Mouse (Mus musculus) small intestine, adult 2 months (tissue): ENCODE measurements around the gene Glis2. TPM values are rescaled to one million over a fixed set of nuclear protein-coding genes. Genes with fewer than 3 reads are reported as not detected.

Source experiments
- H3K27ac ChIP-seq: fragments of 200-500 bp; 2 replicates; pipeline ENCODE4 v1.5.1; 2012; ENCODE audit warnings: low read depth, low read length, control low read depth, inconsistent platforms; ENCODE audit not compliant: insufficient read depth
- H3K27me3 ChIP-seq: fragments of 200-500 bp; 2 replicates; pipeline ENCODE4 v1.6.1; 2012; ENCODE audit warnings: mild to moderate bottlenecking, moderate library complexity, low read length, inconsistent platforms; ENCODE audit not compliant: control insufficient read depth, insufficient read depth
- H3K36me3 ChIP-seq: fragments of 200-500 bp; 2 replicates; pipeline ENCODE4 v1.6.1; 2012; ENCODE audit warnings: mild to moderate bottlenecking, low read length, control low read depth, inconsistent platforms; ENCODE audit not compliant: control insufficient read depth, insufficient read depth
- H3K4me1 ChIP-seq: fragments of 200-500 bp; 2 replicates; pipeline ENCODE4 v1.6.1; 2012; ENCODE audit warnings: low read length, inconsistent platforms, mixed read lengths; ENCODE audit not compliant: control insufficient read depth, insufficient read depth, insufficient read length
- H3K4me3 ChIP-seq: fragments of 200-500 bp; 2 replicates; pipeline ENCODE4 v1.5.1; 2012; ENCODE audit warnings: low read depth, mild to moderate bottlenecking, control low read depth, inconsistent platforms, low read length, moderate library complexity
- CTCF ChIP-seq: fragments of 200-500 bp; IDR thresholded peaks from 2 replicates; pipeline ENCODE4 v1.5.1; 2012; ENCODE audit warnings: low read depth, mild to moderate bottlenecking, control low read depth, inconsistent platforms, low read length, moderate library complexity, mixed read lengths; ENCODE audit not compliant: insufficient replicate concordance, insufficient read length; ENCODE audit errors: extremely low read depth
- POLR2A ChIP-seq: fragments of 200-500 bp; IDR thresholded peaks from 2 replicates; pipeline ENCODE4 v1.6.1; 2012; ENCODE audit warnings: low read depth, mild to moderate bottlenecking, control low read depth, inconsistent platforms, low read length, moderate library complexity
- WGBS: fragments of 180-500 bp; shearing (Covaris S2); methylation state at CpG from one replicate; pipeline ENCODE4 v1.1.7; 2018; 5-methylcytosine and 5-hydroxymethylcytosine counted together
- polyA plus RNA-seq: library from polyadenylated mRNA; depleted of rRNA; stranded (reverse); fragments of >200 nt; gene quantifications from 2 replicates; pipeline ENCODE4 v1.2.3, GENCODE M21; 2012; rRNA removed

Glis2 gene
- polyA plus RNA-seq, 1 experiment = 10.1 TPM

- WGBS = 73% methylated on average over 2 of the region's 2 CpGs
- 0 out of 2 replicates have a peak, but pooled peaks cover 5% of the 10 kb centered on the region for H3K4me1 ChIP-seq
- peaks cover 50% of the 10 kb centered on the region for H3K36me3 ChIP-seq
- no peak for TF ChIP-seq CTCF
- no peak for TF ChIP-seq POLR2A
- no peaks in the 10 kb centered on the region for H3K27me3 ChIP-seq
- H3K27ac ChIP-seq = no peak overlapping the region
- no peak overlapping the region for H3K4me3 ChIP-seq
Measured at GRCm38 (mm10) chr16:4659326-4659725, 64.8 kb downstream of the Glis2 start.

GRCm38 (mm10) chr16:4661605-4662004, 67.1 kb downstream of the Glis2 start:
- 79% methylated on average over 2 of the region's 2 CpGs for WGBS
- TF ChIP-seq CTCF (no peak), POLR2A (no peak)
- peaks cover 52% of the 10 kb centered on the region for H3K36me3 ChIP-seq

DNA sequence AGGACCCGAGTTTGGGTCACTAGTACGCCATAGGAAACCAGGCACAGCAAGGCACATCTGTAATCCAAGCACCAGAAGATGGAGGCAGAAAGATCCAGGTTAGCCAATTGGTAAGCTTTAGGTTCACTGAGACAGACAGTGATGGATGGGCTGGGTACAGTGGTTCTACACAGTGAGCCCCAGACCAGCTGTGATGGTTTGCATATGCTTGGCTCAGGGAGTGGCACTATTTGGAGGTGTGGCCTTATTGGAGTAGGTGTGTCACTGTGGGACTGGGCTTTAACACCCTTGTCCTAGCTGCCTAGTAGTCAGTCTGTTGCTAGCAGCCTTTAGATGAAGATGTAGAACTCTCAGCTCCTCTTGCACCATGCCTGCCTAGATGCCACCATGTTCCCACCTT, 69.3 kb downstream of the Glis2 start:
- Histone ChIP-seq H3K4me1 (no peaks in the 10 kb centered on the region), H3K36me3 (peaks cover 58% of the 10 kb centered on the region), H3K27me3 (no peaks in the 10 kb centered on the region), H3K27ac (no peak overlapping the region), H3K4me3 (no peak overlapping the region)
- 92% methylated on average over 2 of the region's 2 CpGs for WGBS
- TF ChIP-seq CTCF (no peak), POLR2A (no peak)

More at GRCm38 (mm10) chr16:4661605-4662004, 67.1 kb downstream of the Glis2 start:
- no peaks in the 10 kb centered on the region for H3K4me1 ChIP-seq
- no peak overlapping the region for H3K27ac ChIP-seq
- H3K27me3 ChIP-seq = no peaks in the 10 kb centered on the region
- no peak overlapping the region for H3K4me3 ChIP-seq

- 97% methylated on average over 2 of the region's 2 CpGs for WGBS
Measured at GRCm38 (mm10) chr16:4665726-4666125, 71.2 kb downstream of the Glis2 start.

GRCm38 (mm10) chr16:4667190-4667808, 72.8 kb downstream of the Glis2 start:
- peaks cover 55% of the 10 kb centered on the region for H3K36me3 ChIP-seq
- 39% methylated on average over 3 of the region's 3 CpGs for WGBS
- no peaks in the 10 kb centered on the region for H3K4me1 ChIP-seq
- TF ChIP-seq POLR2A (no peak), CTCF (peak; percentile 89)
- H3K27me3 ChIP-seq = no peaks in the 10 kb centered on the region
- H3K4me3 ChIP-seq = no peak overlapping the region
- no peak overlapping the region for H3K27ac ChIP-seq

More at GRCm38 (mm10) chr16:4665726-4666125, 71.2 kb downstream of the Glis2 start:
- Histone ChIP-seq H3K4me3 (no peak overlapping the region), H3K36me3 (peaks cover 60% of the 10 kb centered on the region), H3K4me1 (no peaks in the 10 kb centered on the region), H3K27ac (no peak overlapping the region), H3K27me3 (no peaks in the 10 kb centered on the region)
- TF ChIP-seq CTCF = no peak
- no peak for TF ChIP-seq POLR2A

DNA sequence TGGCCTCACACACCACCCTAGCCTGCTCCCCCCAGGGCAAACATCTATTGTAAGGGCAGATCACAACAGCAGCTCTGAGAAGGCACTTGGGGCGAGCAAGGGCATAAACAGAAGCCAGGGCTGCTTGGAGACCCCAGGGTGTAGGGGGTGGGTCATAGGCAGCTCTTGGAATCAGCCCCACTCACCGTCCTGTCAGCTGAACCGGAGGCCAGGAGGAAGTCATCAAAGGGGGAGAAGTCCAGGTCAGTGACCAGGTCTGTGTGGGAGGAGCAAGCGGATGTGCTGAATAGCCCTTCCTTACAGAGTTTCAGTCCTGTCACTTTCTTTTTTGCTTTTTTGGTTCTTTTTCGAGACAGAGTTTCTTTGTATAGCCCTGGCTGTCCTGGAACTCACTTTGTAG, 75.8 kb downstream of the Glis2 start:
- Histone ChIP-seq H3K4me3 (no peak overlapping the region), H3K27me3 (no peaks in the 10 kb centered on the region), H3K4me1 (no peaks in the 10 kb centered on the region), H3K27ac (no peak overlapping the region), H3K36me3 (peaks cover 53% of the 10 kb centered on the region)
- WGBS = 72% methylated on average over 5 of the region's 5 CpGs
- TF ChIP-seq CTCF (no peak), POLR2A (no peak)

DNA sequence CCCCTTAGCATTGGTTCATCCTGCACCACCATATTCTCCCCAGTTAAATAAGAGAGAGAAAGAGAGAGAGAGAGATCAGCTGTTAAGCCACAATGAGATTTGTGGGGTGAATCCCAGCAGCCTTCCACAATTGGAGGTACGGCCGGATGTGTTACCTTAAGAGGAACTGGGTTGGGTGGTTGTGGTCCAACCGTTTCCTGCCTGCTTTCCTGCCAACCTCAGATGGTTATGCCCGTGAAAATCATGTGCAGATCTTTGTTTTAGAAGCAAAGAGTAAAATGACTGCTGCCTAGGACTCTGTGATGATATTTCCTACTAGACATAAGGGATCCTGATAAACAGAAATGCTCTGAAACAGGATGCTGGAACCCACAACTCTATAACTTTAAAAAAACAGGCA, 79.6 kb downstream of the Glis2 start:
- Histone ChIP-seq H3K27me3 (no peaks in the 10 kb centered on the region), H3K4me1 (no peaks in the 10 kb centered on the region; the same call in 1 of the 2 replicates), H3K36me3 (peaks cover 40% of the 10 kb centered on the region), H3K4me3 (no peak overlapping the region), H3K27ac (no peak overlapping the region)
- WGBS = 81% methylated on average over 4 of the region's 4 CpGs
- TF ChIP-seq POLR2A (no peak), CTCF (no peak)

Other genes with a start within 250 kb of the Glis2 start
- gene Adcy9, start 174.2 kb upstream of the Glis2 start, polyA plus RNA-seq = 6.5 and 10.4 TPM in 2 replicates
- 0.18 and 0.25 TPM in 2 replicates for gene Srl, start 52.9 kb upstream of the Glis2 start, polyA plus RNA-seq
- 4.0 and 8.3 TPM in 2 replicates for gene Tfap4, start 34.9 kb upstream of the Glis2 start, polyA plus RNA-seq
- gene Pam16, start 30.3 kb downstream of the Glis2 start, polyA plus RNA-seq = 6.0 and 8.7 TPM in 2 replicates
- gene Vasn, start 45.2 kb downstream of the Glis2 start, polyA plus RNA-seq = 6.5 and 7.8 TPM in 2 replicates
- 10.2 and 13.7 TPM in 2 replicates for gene Dnaja3, start 45.3 kb downstream of the Glis2 start, polyA plus RNA-seq
- gene Coro7, start 85.1 kb downstream of the Glis2 start, polyA plus RNA-seq = 45.6 and 86.6 TPM in 2 replicates
- gene Nmral1, start 124.6 kb downstream of the Glis2 start, polyA plus RNA-seq = 2.2 and 5.6 TPM in 2 replicates
- gene Hmox2, start 131.6 kb downstream of the Glis2 start, polyA plus RNA-seq = 11.8 and 21.2 TPM in 2 replicates
- 51.7 and 87.4 TPM in 2 replicates for gene Cdip1, start 195.6 kb downstream of the Glis2 start, polyA plus RNA-seq
- gene 4930562C15Rik, start 240.7 kb downstream of the Glis2 start, polyA plus RNA-seq = not detected in 2 replicates